Mouse (Mus musculus) CD4-positive, CD25-positive, alpha-beta regulatory T cell, adult 2 months (primary cell): ENCODE measurements at regions not wholly inside any gene's neighbourhood (a gene's known extent, or its start where the extent isn't known, plus 50 kb on each side); places are given as distances from the start of the nearest gene placed in this dataset.

ENCODE experiments used
- DNase-seq: peaks from one replicate; pipeline ENCODE4 v3.0.0-alpha.2; 2012; ENCODE audit warnings: low read depth, low spot score

DNA sequence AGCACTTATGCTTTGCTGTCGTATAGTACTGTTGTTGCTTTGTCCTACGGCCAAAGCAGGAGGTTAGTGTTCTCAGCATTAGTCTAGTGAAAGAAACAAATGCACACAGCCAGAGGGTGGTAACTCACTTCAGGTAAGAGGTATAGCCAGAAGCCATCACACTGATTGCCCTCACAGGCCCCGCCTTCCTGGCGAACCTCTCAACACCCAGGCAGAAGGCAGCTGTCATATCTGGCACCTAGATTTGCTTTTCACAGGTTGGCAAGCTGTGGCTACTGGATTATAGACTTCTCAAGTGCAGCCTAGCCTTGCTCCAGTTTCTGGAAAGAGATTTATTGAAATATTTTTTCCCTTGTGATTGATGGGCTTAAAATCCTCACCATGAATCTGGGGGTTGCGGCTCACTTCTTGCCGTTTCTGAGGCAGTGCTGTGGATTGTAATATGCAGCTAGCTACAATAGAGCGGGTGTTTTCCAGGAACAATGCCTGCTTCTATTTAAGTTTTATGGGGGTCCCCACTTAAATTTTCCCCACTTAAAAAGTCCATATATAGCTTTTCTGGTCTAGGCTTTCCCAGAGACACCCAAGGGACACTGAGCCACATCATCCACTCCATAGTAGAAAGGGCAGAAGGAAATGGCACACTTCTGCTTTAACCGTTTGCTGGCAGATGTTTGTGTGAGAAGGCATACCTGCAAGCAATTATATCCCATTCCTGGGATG is 109.1 kb upstream of the Tmc3 start:
- DNase-seq, result no peak

DNA sequence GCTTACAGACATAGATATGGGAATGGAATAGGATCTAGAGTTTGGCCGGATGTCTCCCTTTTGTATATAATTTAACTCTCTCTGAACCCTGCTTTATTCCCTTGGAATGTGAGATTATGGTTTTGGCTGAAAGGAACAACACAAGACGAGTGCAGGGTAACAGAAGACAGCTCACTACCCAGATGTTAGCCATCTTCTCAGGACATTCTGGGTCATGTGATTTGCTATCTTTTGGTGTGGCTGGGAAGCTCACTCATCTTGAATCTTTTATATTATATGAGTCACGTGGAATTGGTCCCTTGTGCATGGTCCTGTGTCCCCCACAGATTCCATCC is 108.6 kb upstream of the Tmc3 start:
- DNase-seq, result no peak

GRCm38 (mm10) chr7:83476861-83477260 is 107.9 kb upstream of the Tmc3 start:
- no peak for DNase-seq

DNA sequence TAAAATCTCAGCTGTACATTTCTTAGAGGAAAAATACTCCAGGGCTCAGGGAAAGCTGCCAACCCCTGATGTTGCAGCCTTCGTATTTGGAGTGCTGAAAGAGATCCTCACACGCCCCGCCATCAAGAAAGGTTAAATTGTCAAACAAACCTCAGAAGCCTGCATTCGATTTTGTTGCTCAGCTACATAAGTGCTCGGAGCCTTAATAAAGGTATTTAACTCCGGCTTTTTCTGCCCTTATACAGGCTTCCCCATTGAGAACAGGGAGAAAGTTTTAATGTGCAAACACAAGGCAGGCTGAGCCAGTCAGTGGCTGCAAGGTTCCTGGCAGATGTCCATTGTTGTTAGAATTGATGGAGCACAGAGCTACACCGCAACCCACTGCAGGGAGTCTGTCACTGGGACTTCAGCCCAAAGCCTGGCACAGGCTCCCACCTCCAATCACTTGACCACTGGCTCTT is 107.0 kb upstream of the Tmc3 start:
- no peak for DNase-seq

DNA sequence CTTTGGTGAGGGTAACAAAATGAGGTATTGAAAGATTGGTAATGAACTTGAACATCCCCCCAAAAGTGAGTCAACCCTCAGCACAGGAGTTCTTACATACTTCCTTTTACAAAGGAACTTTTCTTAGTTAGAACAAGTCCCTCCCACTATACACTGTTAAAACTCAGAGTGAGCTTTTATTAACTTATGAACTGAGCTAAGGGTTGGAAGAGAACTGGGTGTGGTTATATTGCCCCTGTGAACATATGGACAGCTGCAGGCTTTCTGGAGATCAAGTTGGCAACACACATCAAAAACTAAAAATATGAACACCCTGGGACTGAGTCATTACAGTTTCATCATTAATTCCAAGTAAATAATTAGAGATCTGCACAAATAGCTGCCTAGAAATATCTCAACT is 103.1 kb upstream of the Tmc3 start:
- DNase-seq, result no peak

GRCm38 (mm10) chr7:83482254-83482653 is 102.5 kb upstream of the Tmc3 start:
- no peak for DNase-seq

DNA sequence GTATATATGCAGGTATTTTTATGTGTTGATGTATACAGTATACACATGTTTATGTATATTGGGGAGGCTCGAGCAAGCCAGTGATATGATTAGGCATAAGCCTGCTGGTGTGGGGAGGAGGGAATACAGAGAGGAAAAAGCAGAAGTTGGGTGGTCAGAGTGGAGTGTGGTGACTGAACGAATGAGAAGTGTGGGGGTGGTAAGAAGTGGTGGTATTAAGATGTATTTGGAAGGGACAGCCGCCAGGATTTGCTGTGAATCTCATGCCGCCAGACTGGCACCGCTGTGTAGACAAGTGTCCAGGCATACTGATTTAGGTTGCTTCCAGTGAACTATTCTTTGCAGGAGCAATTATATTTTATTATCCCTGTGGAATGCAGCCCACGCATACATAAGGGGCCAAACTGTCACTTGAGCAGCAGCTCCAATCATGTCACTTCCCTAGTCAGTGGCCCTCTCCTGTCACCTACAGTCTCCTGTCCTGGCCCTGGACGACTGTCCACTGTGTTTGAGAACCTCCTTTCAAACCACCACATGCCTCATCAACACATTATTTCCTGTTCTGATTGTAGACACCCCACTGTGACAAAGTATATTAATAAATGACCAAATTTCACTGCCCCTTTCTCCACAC is 101.9 kb upstream of the Tmc3 start:
- no peak for DNase-seq

- DNase-seq, result no peak
Observed at GRCm38 (mm10) chr7:83486156-83486750, 98.5 kb upstream of the Tmc3 start.

- DNase-seq, result peak; percentile 23
Observed at GRCm38 (mm10) chr7:83489790-83490189, 94.9 kb upstream of the Tmc3 start.

GRCm38 (mm10) chr7:83504996-83505645 is 79.6 kb upstream of the Tmc3 start:
- no peak for DNase-seq

- DNase-seq, result no peak
Observed at GRCm38 (mm10) chr7:83516295-83516694, 68.4 kb upstream of the Tmc3 start.

DNA sequence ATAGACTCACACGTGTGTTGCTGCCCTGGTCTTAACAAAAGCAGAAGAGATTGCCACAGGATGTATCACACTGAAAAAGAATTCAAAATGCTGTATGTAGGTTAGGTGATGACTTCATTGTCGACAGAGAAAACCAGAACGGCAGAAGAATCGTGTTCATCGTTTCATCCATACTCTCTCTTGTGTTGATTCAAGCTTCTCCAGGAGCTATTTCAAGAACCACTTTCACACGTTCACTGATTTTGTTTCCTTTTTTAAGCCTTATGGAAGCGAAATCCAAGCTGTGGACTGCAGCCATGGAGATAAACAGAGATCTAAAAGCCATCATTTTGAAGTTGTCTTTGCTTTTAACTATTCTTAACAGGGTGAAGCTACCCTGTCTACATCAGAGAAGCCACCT is 63.2 kb upstream of the Tmc3 start:
- DNase-seq, result no peak
